Mouse (Mus musculus) adrenal gland, adult 2 months (tissue): ENCODE measurements at regions not wholly inside any gene's neighbourhood (a gene's known extent, or its start where the extent isn't known, plus 50 kb on each side); places are given as distances from the start of the nearest gene placed in this dataset.

Experiments used
- DNase-seq: peaks from one replicate; pipeline ENCODE4 v3.0.0; 2021

DNA sequence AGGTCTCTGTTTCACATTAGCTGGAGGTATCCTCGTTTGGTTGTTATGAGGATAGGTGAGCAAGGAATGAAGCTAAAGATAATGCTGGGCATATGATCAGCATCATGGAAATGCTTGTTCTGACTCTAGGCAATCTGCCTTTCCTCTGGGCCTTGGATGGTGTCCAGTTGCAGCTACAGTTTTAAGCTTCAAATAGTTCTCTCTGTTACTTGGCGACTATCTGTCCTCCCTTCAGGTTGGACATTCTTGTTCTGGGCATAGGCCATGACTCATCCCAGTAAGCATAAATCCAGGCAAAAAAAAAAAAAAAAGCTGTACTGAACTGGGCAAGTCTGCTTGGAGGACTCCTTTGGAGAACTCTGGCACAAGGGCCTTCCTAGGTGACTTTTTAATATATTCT, 776.9 kb downstream of the Kcnma1 start:
- DNase-seq: peak; percentile 20

DNA sequence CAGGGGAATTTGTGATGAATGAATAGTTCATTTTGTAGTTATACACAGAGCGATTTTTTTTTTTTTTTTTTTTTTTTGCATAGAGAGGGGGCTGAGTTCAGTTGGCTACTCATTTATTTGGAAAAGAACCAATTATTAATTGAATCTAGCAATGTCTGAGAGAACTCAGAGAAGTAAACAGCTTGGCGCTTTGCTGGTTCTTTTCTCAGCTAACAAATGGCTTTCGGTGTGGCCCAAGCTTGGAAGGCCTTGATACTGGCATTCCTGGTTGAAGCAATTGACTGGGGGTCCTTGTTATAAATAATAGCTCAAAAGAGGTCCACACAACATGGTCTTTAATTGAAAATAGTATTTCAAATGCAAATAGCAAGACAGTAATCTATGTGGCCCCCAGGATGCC, 815.6 kb downstream of the Kcnma1 start:
- DNase-seq: no peak

DNA sequence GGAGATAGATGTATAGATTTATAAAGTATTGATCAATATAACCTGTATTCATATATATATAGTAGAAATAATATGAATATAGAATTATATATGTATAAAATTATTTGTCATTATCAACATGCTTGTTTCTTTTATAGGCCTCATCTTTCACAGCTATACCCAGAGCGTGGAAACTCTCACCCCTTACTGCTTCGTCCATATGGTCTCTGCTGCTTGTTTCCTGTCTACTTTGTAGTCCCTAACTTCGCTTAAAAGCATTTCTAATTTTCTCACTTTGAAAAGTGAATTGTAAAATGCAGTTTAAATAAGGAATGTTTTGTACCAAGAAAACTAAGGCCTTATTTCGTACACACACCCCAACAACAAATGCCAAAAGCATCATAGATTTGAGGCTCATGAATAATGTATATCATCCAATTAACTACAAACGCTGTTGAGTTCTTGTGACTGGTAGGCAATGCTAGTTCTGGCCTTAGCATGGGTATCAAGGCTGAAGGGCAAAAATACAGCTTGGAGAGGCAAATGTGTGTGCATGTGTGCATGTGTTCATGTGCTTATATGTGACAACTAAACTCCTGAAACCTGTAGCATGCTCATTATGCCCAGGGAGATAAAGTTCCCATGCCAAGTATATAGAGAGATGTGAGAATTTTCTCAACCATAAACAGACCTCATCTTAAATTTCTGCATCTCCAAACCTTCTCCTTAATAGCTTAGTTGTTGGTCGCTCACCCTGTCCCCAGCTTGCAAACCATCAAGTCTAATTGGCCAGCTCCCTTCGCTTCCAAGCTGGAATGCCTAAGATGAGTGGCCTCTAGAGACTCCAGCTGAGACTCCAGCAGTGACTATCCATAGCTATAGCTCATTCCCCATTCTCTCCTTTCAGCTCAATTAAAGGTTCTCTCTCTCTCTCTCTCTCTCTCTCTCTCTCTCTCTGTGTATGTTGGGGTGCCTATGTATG, 819.4 kb downstream of the Kcnma1 start:
- no peak for DNase-seq

DNA sequence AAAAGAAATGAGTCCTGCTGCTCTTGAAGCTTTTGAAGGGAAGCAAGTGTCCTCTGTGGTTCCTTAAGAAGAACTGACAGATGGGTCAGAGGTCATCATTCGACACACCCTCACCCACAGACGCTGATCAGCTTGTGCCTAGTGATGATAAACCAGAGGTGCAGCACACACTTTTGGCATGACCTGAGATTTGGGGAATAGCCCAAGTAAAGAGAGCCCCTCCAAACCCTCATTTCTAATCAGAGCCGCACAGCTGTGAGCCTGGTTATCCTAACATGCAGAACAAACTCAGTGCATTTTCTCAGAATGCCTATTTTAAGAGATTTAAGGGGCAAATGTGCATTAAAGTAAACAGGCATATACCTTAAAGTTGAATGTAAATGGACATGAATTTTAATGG, 821.7 kb downstream of the Kcnma1 start:
- DNase-seq: no peak

DNA sequence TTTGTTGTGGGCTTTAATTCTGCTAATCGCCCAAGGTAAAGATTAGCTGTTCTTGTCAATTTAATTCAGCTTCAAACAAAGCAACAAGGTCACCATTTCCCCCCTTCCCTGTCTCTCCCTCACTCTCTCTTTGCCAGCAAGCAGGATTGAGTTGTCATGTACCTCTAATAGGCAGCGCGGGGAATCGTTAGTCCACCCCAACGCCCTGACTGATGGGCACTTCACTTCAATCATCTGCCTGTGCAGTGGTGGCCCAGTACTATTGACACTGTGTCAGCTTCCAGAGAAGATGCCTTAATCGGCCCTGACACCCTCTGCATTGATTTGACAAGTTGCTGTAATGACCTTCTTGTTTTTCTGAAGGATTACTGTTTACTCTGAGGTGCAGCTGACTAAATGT, 828.9 kb downstream of the Kcnma1 start:
- DNase-seq: no peak

DNA sequence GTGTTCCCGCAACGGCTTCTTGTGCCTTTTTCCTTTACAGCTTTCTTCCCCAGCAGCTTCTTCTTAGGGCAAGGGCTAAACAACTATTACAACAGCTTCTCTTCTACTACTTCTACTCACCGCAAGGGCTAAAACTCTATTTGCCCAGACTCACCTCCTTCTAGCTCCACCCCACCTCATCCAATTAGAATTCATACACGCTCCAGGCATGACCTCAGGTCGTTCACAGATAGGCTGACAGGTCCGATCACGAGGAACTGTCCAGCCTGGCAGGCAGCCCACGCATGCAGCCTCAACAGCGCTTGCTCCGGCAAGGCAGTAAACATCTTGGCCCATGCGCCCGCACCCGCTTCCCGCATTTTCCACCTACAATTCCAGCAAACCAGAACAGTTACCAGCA, 844.9 kb downstream of the Kcnma1 start:
- no peak for DNase-seq

DNA sequence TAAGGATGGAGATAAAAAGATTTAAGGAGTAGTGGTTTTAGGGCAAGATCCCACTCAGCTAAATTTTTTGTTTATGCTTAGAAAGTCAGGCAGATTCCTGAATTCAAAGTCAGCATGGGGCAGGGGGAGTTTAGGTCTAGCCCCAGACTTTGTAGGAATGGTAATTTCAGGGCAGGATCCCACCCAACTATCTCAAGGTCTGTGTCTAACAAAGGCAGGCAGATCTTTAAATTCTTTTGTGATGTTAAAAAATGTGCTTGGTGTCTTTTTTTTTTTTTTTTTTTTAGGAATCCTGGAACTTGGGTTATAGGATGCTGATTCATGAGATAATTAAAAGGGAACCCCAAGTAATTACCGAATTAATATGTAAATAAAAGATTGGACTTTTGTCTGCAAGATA, 853.7 kb downstream of the Kcnma1 start:
- no peak for DNase-seq

DNA sequence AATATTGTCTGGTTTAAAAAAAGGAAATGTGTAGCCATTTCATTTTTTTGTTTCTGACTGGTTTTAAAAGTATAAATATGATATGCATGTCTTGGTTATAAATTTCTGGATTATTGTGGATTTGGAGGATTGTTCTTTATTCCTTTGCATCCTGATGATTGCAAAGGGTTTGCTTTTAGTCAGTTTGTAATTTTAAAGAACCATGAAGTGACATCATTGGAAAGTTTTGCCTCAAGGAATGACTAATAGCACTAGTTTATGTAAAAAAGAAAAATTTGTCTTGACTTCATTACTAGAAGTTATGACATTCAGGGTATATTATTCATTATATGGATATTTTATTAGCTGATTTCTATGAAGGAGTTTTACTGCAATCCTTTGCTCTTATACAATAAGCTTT, 863.9 kb downstream of the Kcnma1 start:
- DNase-seq: no peak

DNA sequence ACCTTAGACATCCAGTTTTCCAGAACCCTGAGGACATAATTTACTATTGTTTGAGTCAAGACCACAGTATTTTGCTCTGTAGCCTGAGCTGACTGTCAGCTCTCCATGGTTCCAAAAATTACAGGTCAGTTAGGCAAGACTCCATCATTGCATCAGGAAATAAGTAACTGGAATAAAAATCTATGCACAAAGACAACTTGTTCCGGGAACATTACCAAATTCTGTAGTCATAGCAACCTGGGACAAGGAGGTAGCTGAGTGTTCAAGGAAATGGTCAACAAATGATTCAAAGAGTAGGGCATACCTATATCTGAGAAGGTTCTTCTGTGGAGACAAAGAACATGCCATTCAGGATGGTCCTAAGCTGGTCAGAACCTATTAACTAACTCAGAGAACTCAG, 867.3 kb downstream of the Kcnma1 start:
- no peak for DNase-seq

DNA sequence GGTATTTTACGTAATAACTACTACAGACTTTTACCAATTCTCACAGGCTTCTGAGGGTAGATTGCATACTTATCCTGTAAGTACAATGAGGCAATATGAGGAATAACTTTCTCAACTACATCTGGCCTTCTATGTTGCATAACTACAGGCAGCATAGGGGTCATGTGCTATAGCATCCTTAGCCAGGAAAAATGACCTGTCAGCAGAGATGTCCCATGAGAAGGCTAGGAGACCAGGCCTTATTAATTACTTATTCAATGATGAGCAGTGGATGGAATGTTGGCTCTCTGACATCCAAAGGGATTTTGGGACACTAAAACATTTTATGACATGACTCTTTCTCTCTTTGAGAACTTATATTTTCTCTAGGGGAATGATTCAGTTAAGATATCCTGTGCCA, 873.9 kb downstream of the Kcnma1 start:
- peak; percentile 2 for DNase-seq

DNA sequence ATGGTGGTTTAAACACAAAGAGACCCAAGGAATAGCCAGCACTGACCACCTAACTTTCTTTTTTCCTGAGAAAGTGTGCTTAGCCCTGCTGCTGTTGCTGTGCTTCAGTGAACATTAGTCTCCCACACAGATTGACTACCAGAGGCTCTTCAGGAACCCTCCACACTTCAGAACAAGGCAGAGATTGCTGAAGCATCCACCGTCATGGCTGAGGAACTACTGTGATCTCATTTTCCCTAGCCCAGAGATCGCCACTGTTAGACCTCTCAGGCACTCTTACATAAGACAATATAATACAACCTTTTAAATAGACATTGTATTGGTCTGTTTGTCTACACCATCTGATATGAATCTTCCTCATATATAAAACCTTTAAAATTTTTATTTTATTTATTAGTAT, 879.6 kb downstream of the Kcnma1 start:
- no peak for DNase-seq

DNA sequence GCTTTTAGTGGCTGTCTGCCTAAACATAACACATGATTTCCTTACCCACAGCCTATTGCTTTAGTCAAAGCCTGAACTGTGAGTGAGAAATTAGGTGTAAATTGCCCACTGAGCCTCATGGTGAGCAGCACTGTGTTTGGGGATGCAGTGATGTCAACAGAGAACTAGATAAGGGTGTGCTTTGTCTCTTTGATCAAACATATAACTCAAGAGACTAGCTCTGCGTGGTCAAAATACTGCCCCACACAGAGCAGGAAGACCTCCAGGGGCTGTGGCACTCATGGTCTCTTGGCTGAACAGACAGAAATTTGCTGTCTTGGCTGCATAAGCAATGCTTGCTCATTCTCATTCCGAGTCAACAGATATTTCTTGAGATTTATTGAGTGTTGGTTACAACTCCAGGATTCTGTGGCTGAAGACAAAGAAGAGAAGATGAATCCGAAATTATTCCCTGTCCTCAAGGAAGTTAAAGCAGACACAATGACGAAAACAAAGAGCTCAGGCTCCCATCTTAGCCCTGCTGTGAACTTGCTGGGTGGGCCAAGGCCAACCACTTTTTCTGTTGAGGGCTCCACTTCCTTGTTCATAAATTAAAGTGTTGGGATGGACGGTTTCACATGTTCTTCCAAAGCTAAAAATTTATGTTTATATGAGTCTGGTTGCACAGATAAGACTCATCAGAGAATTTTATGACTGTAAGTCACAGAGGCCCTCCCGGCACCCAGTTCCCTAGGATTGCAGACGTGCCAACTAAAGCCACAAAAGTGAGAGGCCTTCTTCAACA, 882.4 kb downstream of the Kcnma1 start:
- no peak for DNase-seq

DNA sequence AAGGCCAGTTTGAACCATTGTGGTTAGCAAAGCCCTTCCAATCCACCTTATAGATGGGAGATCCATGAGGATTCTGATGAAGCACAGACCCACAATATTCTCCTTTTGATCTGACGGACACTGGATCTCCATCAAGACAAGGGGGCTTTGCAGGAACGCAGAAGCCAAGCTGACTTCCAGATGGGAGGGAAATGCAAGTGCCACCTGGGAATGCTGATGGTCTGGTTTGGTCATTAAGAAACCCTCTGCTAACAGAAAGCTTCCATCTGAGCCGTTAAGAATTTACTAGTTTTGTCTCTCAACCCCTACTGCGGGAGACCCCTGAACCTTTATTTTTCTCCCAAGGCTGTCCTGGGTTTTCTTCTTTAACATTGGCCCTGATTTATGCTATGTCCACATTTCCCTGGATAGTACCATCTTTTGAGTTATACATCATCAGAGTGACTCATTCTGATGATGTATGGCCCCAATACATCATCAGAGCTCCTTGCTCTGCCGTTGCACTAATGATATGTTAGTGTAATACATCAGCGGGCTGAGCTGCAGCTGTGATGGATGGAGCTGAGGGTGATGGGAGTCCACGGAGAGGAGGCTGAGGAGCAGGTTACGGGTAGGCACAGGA, 898.3 kb downstream of the Kcnma1 start:
- DNase-seq: no peak

DNA sequence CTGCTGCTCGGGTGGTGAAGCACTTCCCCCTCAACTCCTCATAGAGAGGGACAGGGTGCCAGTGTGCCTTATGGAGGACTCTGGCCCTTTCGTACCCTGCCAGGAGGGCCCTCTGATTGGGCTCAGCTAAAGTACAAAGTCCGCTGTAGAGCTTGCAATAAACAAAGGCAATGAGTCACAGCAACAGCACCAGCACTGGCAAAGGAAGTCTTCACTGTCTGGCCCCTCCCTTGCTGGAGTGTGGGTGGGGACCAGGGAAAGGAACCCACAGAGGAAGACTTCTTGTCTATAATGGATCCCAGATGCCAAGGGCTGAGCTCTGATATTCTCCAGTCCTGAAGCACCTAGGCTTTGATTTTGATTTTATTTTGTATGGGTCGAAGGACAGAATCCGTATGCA, 899.4 kb downstream of the Kcnma1 start:
- DNase-seq: no peak

DNA sequence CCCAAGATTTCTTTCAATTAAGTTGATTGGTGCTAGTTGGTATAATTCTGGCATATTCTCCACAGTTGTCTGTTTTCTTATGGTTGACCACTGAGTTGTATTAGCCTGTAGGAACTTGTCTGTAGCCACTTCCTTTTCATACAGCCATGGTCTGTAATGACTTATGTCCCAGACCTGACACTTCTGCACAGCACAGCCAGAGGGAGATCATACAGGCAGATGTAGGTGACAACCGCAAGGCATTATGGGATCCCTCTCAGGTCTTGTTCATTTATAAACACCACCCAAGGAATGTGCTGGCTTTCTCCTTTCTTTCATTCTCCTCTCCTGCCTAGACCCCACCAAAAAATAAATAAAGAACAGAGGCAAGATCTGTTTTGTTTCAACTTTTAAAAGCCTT, 899.8 kb downstream of the Kcnma1 start:
- DNase-seq: no peak

DNA sequence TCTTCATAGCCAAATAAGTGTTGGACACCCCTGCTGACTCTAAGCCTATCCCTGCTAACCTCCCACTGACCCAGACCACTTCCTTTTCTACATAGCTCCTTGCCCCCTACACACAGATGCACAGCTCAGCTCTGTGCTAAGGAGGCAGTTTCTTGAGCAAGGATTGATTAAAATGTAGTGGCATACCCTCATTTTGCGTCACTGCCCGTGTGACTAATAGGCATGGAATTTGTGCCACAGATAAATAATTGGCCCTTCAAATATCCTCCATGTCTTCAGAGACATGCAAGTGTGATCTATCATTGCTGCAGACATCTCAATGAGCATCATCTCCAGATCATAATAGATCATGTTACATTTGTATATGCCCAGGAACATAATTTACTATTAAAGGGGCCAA, 901.9 kb downstream of the Kcnma1 start:
- peak; percentile 33 for DNase-seq

DNA sequence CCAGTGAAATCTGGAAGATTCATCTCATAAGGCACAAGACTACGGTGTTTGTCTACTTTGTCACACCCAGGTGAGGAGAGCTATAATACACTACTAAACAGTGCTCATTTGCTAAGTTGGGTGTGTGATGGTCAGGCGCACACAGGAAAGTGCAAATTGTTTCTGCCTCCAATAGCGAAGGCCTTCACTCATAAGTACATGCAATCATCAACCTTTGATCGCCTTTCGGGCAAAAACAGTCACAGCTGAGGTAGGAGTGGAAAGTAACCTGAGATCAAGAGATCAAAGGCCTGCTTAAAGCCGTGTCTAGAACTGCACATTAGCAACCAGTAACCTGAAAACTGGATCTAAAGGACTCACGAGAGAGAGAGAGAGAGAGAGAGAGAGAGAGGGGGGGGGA, 905.7 kb downstream of the Kcnma1 start:
- no peak for DNase-seq

DNA sequence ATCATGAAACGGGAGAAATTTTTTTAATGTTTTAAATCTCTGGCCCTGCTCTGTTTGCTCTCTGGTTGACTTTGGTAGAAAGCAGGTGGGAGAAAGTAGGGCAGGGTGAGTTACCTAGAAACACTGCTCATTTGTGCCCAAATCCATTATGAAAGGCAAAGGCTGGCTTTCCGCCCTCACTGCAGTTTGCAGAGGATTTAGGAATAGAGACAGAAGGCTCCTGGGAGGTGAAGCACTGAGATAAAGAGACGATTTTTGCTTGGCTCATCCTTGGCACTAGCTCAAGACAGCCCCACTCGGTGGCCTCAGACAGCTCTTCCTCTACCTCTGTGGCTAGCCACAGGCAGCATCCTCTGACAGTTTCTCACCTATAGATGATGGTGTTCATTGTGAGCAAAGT, 906.8 kb downstream of the Kcnma1 start:
- no peak for DNase-seq
